Mouse (Mus musculus) regulatory T cell (primary cell): ENCODE results near the gene Cped1.

ENCODE experiments used
- in situ Hi-C: fragments of 300-600 bp; cut with MboI, MseI; formaldehyde crosslinking; loops from one replicate; pipeline ENCODE4 v1.15.1; 2025; ENCODE audit warnings: high pct_unique_total_duplicates

The Cped1 gene

GRCm38 (mm10) chr6:22078686-22079264 is 93.1 kb downstream of the Cped1 start:
- in situ Hi-C loops: no loop called here

- in situ Hi-C loops: no loop called here
Measured at GRCm38 (mm10) chr6:22086056-22086455, 100.3 kb downstream of the Cped1 start.

GRCm38 (mm10) chr6:22088346-22089064 is 102.8 kb downstream of the Cped1 start:
- in situ Hi-C loops: no loop called here

GRCm38 (mm10) chr6:22091773-22092172 is 106.1 kb downstream of the Cped1 start:
- in situ Hi-C loops: no loop called here

- in situ Hi-C loops: no loop called here
Measured at GRCm38 (mm10) chr6:22093792-22094191, 108.1 kb downstream of the Cped1 start.

GRCm38 (mm10) chr6:22097709-22098108 is 112.0 kb downstream of the Cped1 start:
- in situ Hi-C loops: no loop called here

GRCm38 (mm10) chr6:22099832-22100231 is 114.1 kb downstream of the Cped1 start:
- in situ Hi-C loops: loop anchor here (25.0 kb wide), 1 partner anchor 862 kb away; no protein-coding TSS in a partner anchor

GRCm38 (mm10) chr6:22101939-22102338 is 116.2 kb downstream of the Cped1 start:
- in situ Hi-C loops: loop anchor here (25.0 kb wide), 1 partner anchor 860 kb away; no protein-coding TSS in a partner anchor

GRCm38 (mm10) chr6:22102752-22103151 is 117.0 kb downstream of the Cped1 start:
- in situ Hi-C loops: loop anchor here (25.0 kb wide), 1 partner anchor 860 kb away; no protein-coding TSS in a partner anchor

GRCm38 (mm10) chr6:22103713-22104112 is 118.0 kb downstream of the Cped1 start:
- in situ Hi-C loops: loop anchor here (25.0 kb wide), 1 partner anchor 859 kb away; no protein-coding TSS in a partner anchor

- in situ Hi-C loops: loop anchor here (25.0 kb wide), 1 partner anchor 858 kb away; no protein-coding TSS in a partner anchor
Measured at GRCm38 (mm10) chr6:22104211-22104610, 118.5 kb downstream of the Cped1 start.

- in situ Hi-C loops: loop anchor here (25.0 kb wide), 1 partner anchor 848 kb away; no protein-coding TSS in a partner anchor
Measured at GRCm38 (mm10) chr6:22114079-22114478, 128.4 kb downstream of the Cped1 start.

- in situ Hi-C loops: loop anchor here (25.0 kb wide), 1 partner anchor 846 kb away; no protein-coding TSS in a partner anchor
Measured at GRCm38 (mm10) chr6:22116679-22117078, 131.0 kb downstream of the Cped1 start.

- in situ Hi-C loops: loop anchor here (5.0 to 25.0 kb wide), 2 partner anchors 375 to 840 kb away; no protein-coding TSS in a partner anchor
Measured at GRCm38 (mm10) chr6:22122080-22122479, 136.4 kb downstream of the Cped1 start.

GRCm38 (mm10) chr6:22122693-22123092 is 137.0 kb downstream of the Cped1 start:
- in situ Hi-C loops: loop anchor here (5.0 to 25.0 kb wide), 2 partner anchors 375 to 840 kb away; no protein-coding TSS in a partner anchor

GRCm38 (mm10) chr6:22123332-22123731 is 137.6 kb downstream of the Cped1 start:
- in situ Hi-C loops: loop anchor here (5.0 to 25.0 kb wide), 2 partner anchors 374 to 839 kb away; no protein-coding TSS in a partner anchor

- in situ Hi-C loops: loop anchor here (5.0 to 25.0 kb wide), 2 partner anchors 373 to 838 kb away; no protein-coding TSS in a partner anchor
Measured at GRCm38 (mm10) chr6:22124575-22125330, 139.0 kb downstream of the Cped1 start.

GRCm38 (mm10) chr6:22135038-22135631 is 149.4 kb downstream of the Cped1 start:
- in situ Hi-C loops: no loop called here

GRCm38 (mm10) chr6:22136805-22137204 is 151.1 kb downstream of the Cped1 start:
- in situ Hi-C loops: no loop called here

- in situ Hi-C loops: no loop called here
Measured at GRCm38 (mm10) chr6:22140786-22141185, 155.1 kb downstream of the Cped1 start.

GRCm38 (mm10) chr6:22147236-22147635 is 161.5 kb downstream of the Cped1 start:
- in situ Hi-C loops: no loop called here
